Mouse (Mus musculus) G1E (cell line): ENCODE measurements around the gene Rbpj. TPM values are rescaled to one million over a fixed set of nuclear protein-coding genes. Genes with fewer than 3 reads are reported as not detected.

Experiments used
- ATAC-seq: 2 replicates; pipeline ENCODE4 v1.8.0; 2016; ENCODE audit warnings: mild to moderate bottlenecking; ENCODE audit not compliant: insufficient number of reproducible peaks, poor library complexity, low FRiP score, severe bottlenecking; ENCODE audit errors: extremely low read depth
- DNase-seq: peaks from one replicate; pipeline ENCODE4 v3.0.0; 2012; ENCODE audit warnings: low spot score
- H3K27me3 ChIP-seq: 2 replicates; pipeline ENCODE4 v1.6.1; 2012; ENCODE audit warnings: mild to moderate bottlenecking, low read length, inconsistent platforms; ENCODE audit not compliant: insufficient read depth
- H3K36me3 ChIP-seq: replicated peaks from 2 replicates; pipeline ENCODE3; 2012; ENCODE audit warnings: mild to moderate bottlenecking, inconsistent platforms
- H3K4me1 ChIP-seq: 2 replicates; pipeline ENCODE4 v1.6.1; 2012; ENCODE audit warnings: low read depth, low read length, inconsistent platforms, mixed read lengths; ENCODE audit not compliant: insufficient read depth
- H3K4me3 ChIP-seq: 2 replicates; pipeline ENCODE4 v1.5.1; 2012; ENCODE audit warnings: low read depth, mild to moderate bottlenecking, inconsistent platforms, low read length, moderate library complexity, mixed read lengths
- H3K9me3 ChIP-seq: replicated peaks from 2 replicates; pipeline ENCODE4 v1.6.1; 2012; ENCODE audit warnings: inconsistent platforms
- CTCF ChIP-seq: IDR thresholded peaks from 2 replicates; pipeline ENCODE4 v1.5.1; 2012; ENCODE audit warnings: low read depth, low read length, inconsistent platforms, mixed read lengths
- GATA1 ChIP-seq: IDR thresholded peaks from 2 replicates; pipeline ENCODE4 v1.6.1; 2012; ENCODE audit warnings: borderline replicate concordance, low read length, inconsistent platforms, mixed read lengths
- GATA2 ChIP-seq: IDR thresholded peaks from 2 replicates; pipeline ENCODE4 v1.6.1; 2012; ENCODE audit warnings: low read depth, low read length, inconsistent platforms, borderline replicate concordance
- POLR2AphosphoS5 ChIP-seq: IDR thresholded peaks from 2 replicates; pipeline ENCODE4 v1.6.1; 2012; ENCODE audit warnings: low read depth, low read length, inconsistent platforms; ENCODE audit not compliant: insufficient replicate concordance
- TAL1 ChIP-seq: conservative IDR thresholded peaks from 2 replicates; pipeline ENCODE4 v1.6.1; 2012; ENCODE audit warnings: low read depth, low read length, inconsistent platforms, mixed read lengths
- polyA plus RNA-seq: library from polyadenylated mRNA; stranded (reverse); fragments of >175 nt; gene quantifications from 2 replicates; pipeline ENCODE4 v1.2.3, GENCODE M21; 2012
- total RNA-seq, 2 experiments: library from RNA; stranded (forward) in 1 of 2; stranded (reverse) in 1 of 2; fragments of 200-1000 nt in 1 of 2; fragments of >200 nt in 1 of 2; fragmentation: Nextera tagmentation in 1 of 2; gene quantifications; 2 replicates each; pipeline ENCODE4 v1.2.3; 2014 to 2017

Rbpj gene
- total and polyA plus RNA-seq, 3 experiments, result 5.5 to 33.5 (median 17.2) TPM

DNA sequence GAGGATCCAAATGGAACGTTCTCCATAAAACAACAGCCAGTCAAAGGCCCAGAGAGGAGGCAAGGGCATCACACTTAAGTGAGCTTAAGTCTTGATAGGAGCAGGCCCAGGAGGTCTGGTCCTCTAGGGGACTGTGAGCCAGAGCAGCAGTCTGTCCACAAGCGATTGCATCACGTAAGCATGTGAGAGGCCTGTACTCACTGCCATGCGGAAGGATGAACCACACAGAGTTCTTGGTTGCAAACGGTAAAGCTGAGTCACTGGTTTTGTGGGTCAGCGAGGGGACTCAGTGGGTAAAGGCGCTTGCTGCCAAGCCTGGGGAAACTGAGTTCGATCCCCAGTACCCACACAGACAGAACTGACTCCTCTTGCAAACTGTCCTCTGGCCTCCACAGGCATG lies 14.1 kb upstream of the Rbpj start:
- no peak for ATAC-seq
- TF ChIP-seq GATA2, result no peak
- TF ChIP-seq CTCF, result no peak
- no peak for TF ChIP-seq GATA1
- TF ChIP-seq POLR2AphosphoS5, result no peak
- no peak for TF ChIP-seq TAL1
- Histone ChIP-seq H3K4me1 (no peaks in the 10 kb centered on the region), H3K9me3 (no peaks in the 10 kb centered on the region), H3K27me3 (no peaks in the 10 kb centered on the region), H3K36me3 (no peaks in the 10 kb centered on the region), H3K4me3 (no peak overlapping the region)
- no peak for DNase-seq

DNA sequence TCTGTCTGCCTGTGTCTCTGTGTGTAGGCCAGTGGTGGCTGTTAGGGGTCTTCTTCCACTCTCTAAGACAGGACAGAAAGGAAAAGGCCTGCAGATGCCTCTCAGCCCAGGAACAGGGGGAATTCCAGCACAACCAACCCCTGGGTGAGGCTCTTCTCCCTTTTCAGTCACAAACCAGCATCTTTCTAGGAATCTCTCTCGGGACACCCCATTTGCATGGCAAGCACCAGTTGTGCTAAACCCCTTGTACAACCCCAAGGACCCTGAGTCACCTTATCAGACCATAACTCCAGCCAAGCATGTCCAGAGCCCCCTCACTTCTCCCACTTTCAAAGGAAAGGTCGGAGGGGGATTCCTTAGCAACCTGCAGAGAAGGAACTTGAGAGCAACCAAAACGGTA lies 13.0 kb upstream of the Rbpj start:
- no peak for TF ChIP-seq GATA2
- no peak for DNase-seq
- Histone ChIP-seq H3K36me3 (no peaks in the 10 kb centered on the region), H3K9me3 (no peaks in the 10 kb centered on the region), H3K4me1 (no peaks in the 10 kb centered on the region), H3K27me3 (no peaks in the 10 kb centered on the region), H3K4me3 (no peak overlapping the region)
- no peak for ATAC-seq

DNA sequence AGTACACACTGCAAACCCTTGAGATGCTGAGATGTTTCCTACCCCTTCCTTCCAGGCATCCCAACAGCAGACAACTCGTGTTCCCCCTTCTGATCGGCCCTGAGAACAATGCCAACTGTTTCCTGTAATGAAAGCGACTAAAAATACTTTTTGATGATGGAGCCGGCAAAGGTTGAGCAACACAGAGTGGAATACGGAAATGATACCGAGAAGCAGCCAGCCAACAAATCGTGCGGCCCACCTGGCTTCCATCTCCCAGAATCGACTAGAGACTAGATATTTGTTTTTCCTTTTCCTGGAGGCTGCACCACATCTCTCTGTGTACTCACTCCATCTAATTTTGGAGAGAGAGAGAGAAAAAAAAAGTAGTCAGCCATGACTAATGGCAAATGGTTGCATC lies 11.2 kb upstream of the Rbpj start:
- ATAC-seq (no peak), DNase-seq (no peak)
- TF ChIP-seq TAL1 (no peak), GATA2 (no peak), POLR2AphosphoS5 (no peak), GATA1 (no peak), CTCF (no peak)
- H3K4me3 ChIP-seq, result no peak overlapping the region
- H3K9me3 ChIP-seq, result no peaks in the 10 kb centered on the region
- no peaks in the 10 kb centered on the region for H3K4me1 ChIP-seq
- H3K27me3 ChIP-seq, result no peaks in the 10 kb centered on the region
- H3K36me3 ChIP-seq, result no peaks in the 10 kb centered on the region

DNA sequence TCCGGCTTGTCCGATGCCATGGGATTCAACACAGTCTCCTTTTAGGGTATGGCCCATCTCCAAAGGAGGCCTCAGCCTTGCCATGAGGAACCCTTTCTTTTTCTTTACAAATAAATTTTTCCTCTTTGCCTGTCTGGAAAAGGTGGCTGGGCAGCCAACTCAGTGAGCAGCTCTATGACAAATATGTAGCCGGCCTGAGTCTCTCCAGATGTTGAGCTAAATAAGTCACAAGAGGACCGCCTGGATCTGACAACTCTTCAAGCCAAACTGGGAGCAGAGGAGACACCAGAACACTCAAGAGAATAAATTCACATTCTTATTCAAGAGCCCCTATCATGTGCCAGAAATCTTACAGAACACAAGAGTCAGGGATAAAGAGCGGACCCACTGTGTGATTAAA lies 10.5 kb upstream of the Rbpj start:
- Histone ChIP-seq H3K4me3 (no peak overlapping the region), H3K36me3 (no peaks in the 10 kb centered on the region), H3K9me3 (no peaks in the 10 kb centered on the region), H3K4me1 (no peaks in the 10 kb centered on the region), H3K27me3 (no peaks in the 10 kb centered on the region)
- ATAC-seq (no peak), DNase-seq (no peak)
- TF ChIP-seq TAL1, result no peak
- no peak for TF ChIP-seq GATA2
- TF ChIP-seq CTCF, result no peak
- no peak for TF ChIP-seq POLR2AphosphoS5
- no peak for TF ChIP-seq GATA1

DNA sequence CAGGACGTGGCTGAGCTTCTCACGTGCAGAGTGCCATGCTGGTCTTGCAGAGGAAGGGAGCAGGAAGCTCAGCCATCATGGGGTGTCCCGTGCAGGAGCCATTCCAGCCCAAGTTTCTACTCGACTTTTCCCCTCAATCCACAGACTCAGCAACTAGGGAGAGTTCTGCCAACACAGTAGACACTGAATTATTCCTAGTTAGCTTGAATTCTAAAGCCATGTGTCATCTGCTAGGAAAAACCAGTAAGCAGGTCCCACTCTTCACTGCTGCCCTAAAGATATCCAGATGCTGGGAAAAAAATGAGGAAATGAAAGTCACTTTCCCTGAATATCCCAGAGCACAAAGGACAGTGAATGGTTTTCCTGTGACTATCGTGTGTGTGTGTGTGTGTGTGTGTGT lies 5.8 kb upstream of the Rbpj start:
- no peak for ATAC-seq
- H3K4me3 ChIP-seq, result no peak overlapping the region
- no peaks in the 10 kb centered on the region for H3K27me3 ChIP-seq
- H3K36me3 ChIP-seq, result no peaks in the 10 kb centered on the region
- H3K9me3 ChIP-seq, result no peaks in the 10 kb centered on the region
- DNase-seq, result no peak
- TF ChIP-seq POLR2AphosphoS5 (no peak), GATA1 (no peak), CTCF (no peak), GATA2 (no peak)
- H3K4me1 ChIP-seq, result no peaks in the 10 kb centered on the region

DNA sequence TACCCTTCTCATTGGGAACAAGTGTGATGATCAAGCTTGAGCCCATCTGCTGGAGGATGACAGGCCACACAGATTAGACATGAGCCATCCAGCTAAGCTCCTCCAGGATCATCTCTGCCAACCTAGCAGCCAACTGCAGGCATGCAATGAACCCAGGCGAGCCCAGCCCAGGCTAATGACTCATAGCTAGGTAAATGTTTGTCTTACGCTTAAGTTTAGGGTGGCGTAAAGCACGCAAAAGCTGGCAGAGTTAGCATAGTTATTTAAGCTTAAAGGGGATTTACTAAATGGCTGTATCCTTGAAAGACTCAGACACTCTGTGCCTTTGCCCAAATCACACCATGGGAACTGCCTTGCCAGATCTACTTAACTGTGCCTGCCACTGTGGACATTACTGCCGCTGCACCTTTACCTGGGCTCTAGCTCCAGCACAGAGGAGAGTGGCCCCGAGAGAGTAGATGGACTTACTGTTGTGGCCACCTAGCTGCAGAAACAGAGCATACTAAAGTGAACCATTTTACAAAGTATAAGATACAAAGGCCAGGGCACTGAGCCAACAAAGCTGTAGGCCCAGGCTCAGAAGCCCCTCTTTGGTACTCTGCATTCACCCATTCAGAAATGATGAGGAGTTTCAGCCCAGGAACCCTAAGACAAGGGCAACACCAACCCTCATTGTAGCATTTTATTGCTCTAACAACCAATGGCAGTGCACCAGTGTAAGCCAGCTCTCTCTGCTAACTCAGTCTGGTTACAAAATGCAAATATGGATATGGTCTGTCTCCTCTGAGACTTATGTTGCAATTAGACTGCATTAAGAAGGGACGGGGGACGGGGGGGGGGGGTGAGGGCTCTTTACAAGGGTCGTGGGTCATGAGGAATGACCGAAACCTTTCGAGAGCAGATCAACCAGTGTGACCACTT lies 2.6 kb upstream of the Rbpj start:
- Histone ChIP-seq H3K9me3 (no peaks in the 10 kb centered on the region), H3K36me3 (no peaks in the 10 kb centered on the region), H3K27me3 (no peaks in the 10 kb centered on the region), H3K4me1 (no peaks in the 10 kb centered on the region), H3K4me3 (no peak overlapping the region)
- TF ChIP-seq GATA1, result no peak
- no peak for TF ChIP-seq POLR2AphosphoS5
- no peak for TF ChIP-seq CTCF
- TF ChIP-seq GATA2, result no peak
- TF ChIP-seq TAL1, result no peak
- ATAC-seq (no peak), DNase-seq (no peak)
